Mouse (Mus musculus): ENCODE measurements around the gene Klrb1f.
"Not testable (repeated sequence)": the region's sequence is repeated elsewhere in the genome, so short reads cannot be mapped to it uniquely, and the experiment has no call there.

- TF ChIP-seq CTCF, POLR2A (IDR thresholded peaks at IDR 0.05; ENCODE audit: extremely low read depth, insufficient read depth, low read length): not testable (repeated sequence)
Observed at GRCm38 (mm10) chr6:129088596-129088995, 42.9 kb downstream of the Klrb1f start.

All from cortical plate, adult 2 months (tissue).